Mouse (Mus musculus) adrenal gland, postnatal 36 days (tissue): ENCODE measurements at regions not wholly inside any gene's neighbourhood (a gene's known extent, or its start where the extent isn't known, plus 50 kb on each side); places are given as distances from the start of the nearest gene placed in this dataset.

Experiments used
- DNase-seq, 2 experiments: peaks; one replicate each; pipeline ENCODE4 v3.0.0; 2021; ENCODE audit warnings: mixed read lengths in 1 of 2

GRCm38 (mm10) chr2:56025059-56025458, 589.3 kb downstream of the Kcnj3 start:
- peak in 1 of 2 experiments; percentile 0 for DNase-seq

- no peak for DNase-seq
Measured at GRCm38 (mm10) chr2:56028958-56029357, 593.2 kb downstream of the Kcnj3 start.
